Mouse (Mus musculus): ENCODE data around the gene Kcnt2.

GRCm38 (mm10) chr1:140379526-140379925 lies 133.6 kb downstream of the Kcnt2 start:
- TF ChIP-seq CTCF (IDR thresholded peaks at IDR 0.05; ENCODE audit: low read depth, low read length) (no peak), TAL1 (conservative IDR thresholded peaks at IDR 0.05; ENCODE audit: low read depth, low read length) (no peak), GATA1 (IDR thresholded peaks at IDR 0.05; ENCODE audit: borderline replicate concordance, low read length) (no peak)
